Mouse (Mus musculus) splenic B cell, adult 2 months (primary cell): ENCODE data around the gene Olfr1212.

Experiments used
- DNase-seq: peaks from one replicate; pipeline ENCODE4 v3.0.0-alpha.2; 2011; ENCODE audit warnings: low read depth, low spot score
- H3K27me3 ChIP-seq: 2 replicates; pipeline ENCODE4 v1.6.1; 2012; ENCODE audit warnings: mild to moderate bottlenecking, low read length, moderate library complexity, mixed read lengths; ENCODE audit not compliant: control insufficient read depth, poor library complexity, insufficient read depth, severe bottlenecking
- H3K36me3 ChIP-seq: 2 replicates; pipeline ENCODE4 v1.6.1; 2012; ENCODE audit warnings: mild to moderate bottlenecking, low read length, moderate library complexity, mixed read lengths; ENCODE audit not compliant: control insufficient read depth, poor library complexity, insufficient read depth, severe bottlenecking

Gene Olfr1212

GRCm38 (mm10) chr2:88953669-88954068, at the start of gene Olfr1212:
Olfr1212 (plus strand) TSS chr2:88953969.
- DNase-seq, result no peak
- Histone ChIP-seq H3K27me3 (no peaks in the 10 kb centered on the region), H3K36me3 (no peaks in the 10 kb centered on the region)

- H3K27me3 ChIP-seq, result no peaks in the 10 kb centered on the region
- DNase-seq, result no peak
- no peaks in the 10 kb centered on the region for H3K36me3 ChIP-seq
Observed at GRCm38 (mm10) chr2:88915057-88915456, 38.7 kb upstream of the Olfr1212 start, which contains the start of gene Olfr1209. Olfr1209 (minus strand) TSS chr2:88915157.

DNA sequence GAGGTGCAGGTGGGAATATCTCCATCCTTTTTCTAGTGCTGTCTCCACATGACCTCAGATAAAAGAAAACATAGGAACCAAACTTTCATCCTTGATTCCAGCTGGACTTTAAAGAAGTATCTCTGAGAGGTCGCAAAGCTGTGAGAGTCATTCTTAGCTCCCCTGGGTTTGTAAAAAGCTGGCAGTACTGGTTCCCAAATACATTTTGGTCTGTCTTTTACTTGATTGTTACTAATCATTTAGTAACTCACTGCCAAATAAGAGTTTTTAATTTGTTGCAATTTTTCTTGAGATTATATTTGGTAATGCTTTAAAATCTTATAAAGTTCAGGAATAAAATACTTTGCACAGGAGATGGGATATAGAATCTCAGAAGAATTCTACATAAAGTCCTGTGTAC, 15.8 kb upstream of the Olfr1212 start, which contains the start of gene Olfr1211:
Gene Olfr1211 (minus strand): TSS at position 101 of the 400 bp plus-strand sequence.
- H3K27me3 ChIP-seq, result no peaks in the 10 kb centered on the region

DNA sequence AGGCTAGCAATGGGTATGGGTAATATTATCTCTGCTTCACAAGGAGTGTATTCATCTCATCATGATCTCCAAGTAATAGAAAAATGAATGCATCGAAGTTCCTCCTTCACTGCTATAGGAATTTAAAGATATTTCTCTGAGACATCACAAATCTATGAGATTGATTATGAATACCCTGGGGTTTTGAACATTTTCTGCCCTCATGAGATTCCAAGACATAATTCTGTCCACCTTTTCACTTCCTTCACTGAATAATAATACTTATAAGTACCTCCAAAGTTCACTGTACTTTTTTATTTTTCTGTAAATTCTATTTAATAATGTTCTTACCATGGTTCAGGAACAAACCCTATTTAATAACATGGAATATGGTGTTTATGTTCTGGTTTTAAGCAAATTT, 26.4 kb downstream of the Olfr1212 start, which contains the start of gene Gm13762:
Gene Gm13762 (minus strand): TSS at position 101 of the 400 bp plus-strand sequence.
- DNase-seq, result no peak
- Histone ChIP-seq H3K36me3 (no peaks in the 10 kb centered on the region), H3K27me3 (no peaks in the 10 kb centered on the region)

More for the DNA sequence above, 15.8 kb upstream of the Olfr1212 start, which contains the start of gene Olfr1211:
- DNase-seq, result no peak
- no peaks in the 10 kb centered on the region for H3K36me3 ChIP-seq

GRCm38 (mm10) chr2:88992553-88992952, 38.8 kb downstream of the Olfr1212 start, which contains the start of gene Olfr1214:
Olfr1214 (minus strand) TSS chr2:88992653.
- Histone ChIP-seq H3K27me3 (no peaks in the 10 kb centered on the region), H3K36me3 (no peaks in the 10 kb centered on the region)
- no peak for DNase-seq

DNA sequence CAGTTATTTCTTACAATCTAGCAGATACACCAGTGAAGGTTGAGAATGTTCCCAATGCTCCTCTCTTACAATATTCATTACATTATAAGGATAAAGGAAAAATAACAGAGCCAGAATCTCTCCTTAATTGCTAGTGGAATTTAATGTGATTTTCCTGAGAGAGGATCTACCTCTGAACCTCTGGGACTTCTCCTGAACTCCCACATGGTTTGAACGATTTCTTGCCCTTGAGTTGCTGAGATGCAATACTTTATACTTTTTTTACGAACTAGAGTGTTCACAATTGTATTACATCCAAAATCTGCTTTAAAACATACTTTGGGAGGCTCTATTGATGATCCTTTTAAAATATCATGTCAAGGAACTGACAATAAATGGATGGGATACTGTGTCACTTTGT, 53.1 kb downstream of the Olfr1212 start, which contains the start of gene Olfr1215:
Gene Olfr1215 (minus strand): TSS at position 101 of the 400 bp plus-strand sequence.
- no peaks in the 10 kb centered on the region for H3K27me3 ChIP-seq
- H3K36me3 ChIP-seq, result no peaks in the 10 kb centered on the region
- DNase-seq, result no peak
